Mouse (Mus musculus): ENCODE measurements around the gene Rgs6.

DNA sequence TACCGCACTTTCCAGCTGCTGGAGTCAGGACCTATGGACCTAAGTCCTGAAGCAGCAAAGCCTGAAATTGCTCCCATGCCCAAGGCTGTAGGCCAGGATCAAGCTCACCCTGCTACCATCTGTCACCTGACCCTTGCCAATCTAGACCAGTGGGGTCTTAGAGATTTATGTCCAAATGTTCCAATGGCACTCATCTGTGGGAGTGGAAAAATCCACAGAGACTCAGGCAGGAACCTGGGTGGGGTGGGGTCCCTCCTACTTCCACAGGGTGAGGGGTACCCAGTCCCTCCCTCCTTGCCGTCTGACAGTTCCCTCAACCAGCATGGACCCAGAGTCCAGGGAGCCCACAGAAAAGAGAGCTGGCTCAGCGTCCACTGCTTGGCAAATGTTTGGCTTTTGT, 622.6 kb downstream of the Rgs6 start:
- TF ChIP-seq CTCF (IDR thresholded peaks at IDR 0.05; ENCODE audit: extremely low read depth, insufficient read depth, insufficient read length, insufficient replicate concordance) = no peak
- TF ChIP-seq POLR2A (IDR thresholded peaks at IDR 0.05; ENCODE audit: low read depth, low read length) = no peak

All from spleen, adult 2 months (tissue).